Mouse (Mus musculus): ENCODE data around the gene Cmss1. TPM values are rescaled to one million over a fixed set of nuclear protein-coding genes. Genes with fewer than 3 reads are reported as not detected.

The Cmss1 gene
- polyA plus RNA-seq, 1 experiment: 26.5 TPM

DNA sequence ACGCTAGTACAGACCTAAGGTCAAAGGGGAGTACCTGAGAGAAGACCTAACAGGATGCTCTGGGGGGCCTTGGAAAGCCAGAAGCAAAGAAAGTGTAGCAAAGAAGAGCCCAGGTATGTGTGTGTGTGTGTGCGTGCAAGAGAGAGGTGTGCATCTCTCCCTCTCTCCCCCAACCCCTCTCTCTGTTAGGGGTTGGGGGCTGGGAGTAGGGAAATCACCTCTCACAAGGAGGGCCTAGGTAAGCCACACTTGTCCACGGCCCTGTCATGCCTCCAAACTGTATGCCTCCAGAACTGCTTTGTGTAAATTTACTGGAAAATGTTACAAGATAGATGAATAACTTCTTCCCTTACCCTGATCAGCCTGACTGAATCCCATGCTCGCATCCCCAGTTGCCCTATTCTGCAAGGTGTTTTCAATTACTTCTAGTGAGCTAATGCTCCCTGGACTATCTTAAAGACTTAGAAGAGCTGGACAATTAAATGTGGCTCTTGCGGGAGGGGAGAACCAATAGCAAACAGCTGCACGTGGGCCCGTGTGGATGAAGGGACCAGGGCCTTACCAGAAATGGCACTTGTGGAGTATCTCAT, 231.3 kb downstream of the Cmss1 start:
- Histone ChIP-seq H3ac (ENCODE audit: control insufficient read depth, insufficient read length) (no peak overlapping the region), H3K4me2 (ENCODE audit: low read depth) (no peak overlapping the region), H3K27me3 (ENCODE audit: control insufficient read depth, insufficient read depth, insufficient read length) (no peaks in the 10 kb centered on the region), H3K36me3 (ENCODE audit: control insufficient read depth, insufficient read depth) (no peaks in the 10 kb centered on the region), H3K4me3 (no peak overlapping the region), H3K79me2 (ENCODE audit: control insufficient read depth, insufficient read depth) (no peaks in the 10 kb centered on the region)
- TF ChIP-seq MAX (IDR thresholded peaks at IDR 0.05; ENCODE audit: low read depth) (no peak), POLR2A (IDR thresholded peaks at IDR 0.05; ENCODE audit: insufficient read length, low read depth) (no peak), MYOD1 (IDR thresholded peaks at IDR 0.05; ENCODE audit: control insufficient read depth in 1 of 3, insufficient read length in 2 of 3, low read depth in 2 of 3) (no peak), MYOG (IDR thresholded peaks at IDR 0.05; ENCODE audit: control insufficient read depth in 1 of 3, insufficient read depth in 1 of 3, insufficient read length in 2 of 3, low read depth in 2 of 3) (no peak), SRF (IDR thresholded peaks at IDR 0.05; ENCODE audit: control insufficient read depth, insufficient read length, low read depth) (no peak), POLR2AphosphoS2 (IDR thresholded peaks at IDR 0.05; ENCODE audit: insufficient read length, low read depth) (no peak), E2F4 (IDR thresholded peaks at IDR 0.05; ENCODE audit: insufficient read depth) (no peak), TCF3 (IDR thresholded peaks at IDR 0.05; ENCODE audit: insufficient read length, low read depth) (no peak), CEBPB (IDR thresholded peaks at IDR 0.05; ENCODE audit: insufficient read depth, poor library complexity, severe bottlenecking) (no peak)

GRCm38 (mm10) chr16:57372156-57372555, 234.5 kb downstream of the Cmss1 start:
- no peaks in the 10 kb centered on the region for H3K79me2 ChIP-seq (ENCODE audit: control insufficient read depth, insufficient read depth)
- H3K36me3 ChIP-seq (ENCODE audit: control insufficient read depth, insufficient read depth): no peaks in the 10 kb centered on the region
- H3ac ChIP-seq (ENCODE audit: control insufficient read depth, insufficient read length): no peak overlapping the region
- TF ChIP-seq USF1 (IDR thresholded peaks at IDR 0.05; ENCODE audit: low read depth) (no peak), POLR2AphosphoS2 (IDR thresholded peaks at IDR 0.05; ENCODE audit: insufficient read length, low read depth) (no peak), TCF3 (IDR thresholded peaks at IDR 0.05; ENCODE audit: insufficient read length, low read depth) (no peak), TCF12 (IDR thresholded peaks at IDR 0.05; ENCODE audit: insufficient read depth, poor library complexity, severe bottlenecking) (no peak), SRF (IDR thresholded peaks at IDR 0.05; ENCODE audit: control insufficient read depth, insufficient read length, low read depth) (no peak), CEBPB (IDR thresholded peaks at IDR 0.05; ENCODE audit: insufficient read depth, poor library complexity, severe bottlenecking) (no peak)
- H3K4me3 ChIP-seq: no peak overlapping the region
- no peaks in the 10 kb centered on the region for H3K27me3 ChIP-seq (ENCODE audit: control insufficient read depth, insufficient read depth, insufficient read length)
- no peak overlapping the region for H3K4me2 ChIP-seq (ENCODE audit: low read depth)

GRCm38 (mm10) chr16:57369846-57370496, 236.7 kb downstream of the Cmss1 start:
- no peak overlapping the region for H3K4me2 ChIP-seq (ENCODE audit: low read depth)
- H3K27me3 ChIP-seq (ENCODE audit: control insufficient read depth, insufficient read depth, insufficient read length): no peaks in the 10 kb centered on the region
- no peak overlapping the region for H3ac ChIP-seq (ENCODE audit: control insufficient read depth, insufficient read length)
- H3K36me3 ChIP-seq (ENCODE audit: control insufficient read depth, insufficient read depth): no peaks in the 10 kb centered on the region
- H3K79me2 ChIP-seq (ENCODE audit: control insufficient read depth, insufficient read depth): no peaks in the 10 kb centered on the region
- H3K4me3 ChIP-seq: no peak overlapping the region
- TF ChIP-seq CEBPB (IDR thresholded peaks at IDR 0.05; ENCODE audit: insufficient read depth, poor library complexity, severe bottlenecking) (no peak), TCF3 (IDR thresholded peaks at IDR 0.05; ENCODE audit: insufficient read length, low read depth) (no peak), MAX (IDR thresholded peaks at IDR 0.05; ENCODE audit: low read depth) (no peak), TCF12 (IDR thresholded peaks at IDR 0.05; ENCODE audit: insufficient read depth, poor library complexity, severe bottlenecking) (no peak), POLR2A (IDR thresholded peaks at IDR 0.05; ENCODE audit: insufficient read length, low read depth) (no peak), POLR2AphosphoS2 (IDR thresholded peaks at IDR 0.05; ENCODE audit: insufficient read length, low read depth) (no peak), MYOD1 (IDR thresholded peaks at IDR 0.05; ENCODE audit: control insufficient read depth in 1 of 3, insufficient read length in 2 of 3, low read depth in 2 of 3) (no peak), SRF (IDR thresholded peaks at IDR 0.05; ENCODE audit: control insufficient read depth, insufficient read length, low read depth) (no peak), E2F4 (IDR thresholded peaks at IDR 0.05; ENCODE audit: insufficient read depth) (no peak), REST (IDR thresholded peaks at IDR 0.05; ENCODE audit: insufficient read depth, insufficient read length) (no peak), USF1 (IDR thresholded peaks at IDR 0.05; ENCODE audit: low read depth) (no peak), MYOG (IDR thresholded peaks at IDR 0.05; ENCODE audit: control insufficient read depth in 1 of 3, insufficient read depth in 1 of 3, insufficient read length in 2 of 3, low read depth in 2 of 3) (no peak)

- H3K4me2 ChIP-seq (ENCODE audit: low read depth): peak overlapping the region; percentile 14
- TF ChIP-seq CEBPB (IDR thresholded peaks at IDR 0.05; ENCODE audit: insufficient read depth, poor library complexity, severe bottlenecking) (no peak), TCF12 (IDR thresholded peaks at IDR 0.05; ENCODE audit: insufficient read depth, poor library complexity, severe bottlenecking) (no peak), SRF (IDR thresholded peaks at IDR 0.05; ENCODE audit: control insufficient read depth, insufficient read length, low read depth) (no peak), MYOD1 (IDR thresholded peaks at IDR 0.05; ENCODE audit: control insufficient read depth in 1 of 3, insufficient read length in 2 of 3, low read depth in 2 of 3) (no peak), POLR2A (IDR thresholded peaks at IDR 0.05; ENCODE audit: insufficient read length, low read depth) (no peak), E2F4 (IDR thresholded peaks at IDR 0.05; ENCODE audit: insufficient read depth) (no peak), TCF3 (IDR thresholded peaks at IDR 0.05; ENCODE audit: insufficient read length, low read depth) (no peak)
- H3K36me3 ChIP-seq (ENCODE audit: control insufficient read depth, insufficient read depth): no peaks in the 10 kb centered on the region
- H3K79me2 ChIP-seq (ENCODE audit: control insufficient read depth, insufficient read depth): no peaks in the 10 kb centered on the region
- no peaks in the 10 kb centered on the region for H3K27me3 ChIP-seq (ENCODE audit: control insufficient read depth, insufficient read depth, insufficient read length)
- H3K4me3 ChIP-seq: no peak overlapping the region
- H3ac ChIP-seq (ENCODE audit: control insufficient read depth, insufficient read length): no peak overlapping the region
These were observed 239.5 kb downstream of the Cmss1 start for GRCm38 (mm10) chr16:57366941-57367694.

Data from myocyte (in vitro differentiated cells).